Mouse (Mus musculus) erythroblast, embryonic 14.5 days (primary cell): ENCODE data around the gene Rpl38. TPM values are rescaled to one million over a fixed set of nuclear protein-coding genes. Genes with fewer than 3 reads are reported as not detected.

ENCODE experiments used
- H3K27me3 ChIP-seq: 2 replicates; pipeline ENCODE4 v1.6.1; 2012; ENCODE audit warnings: inconsistent platforms; ENCODE audit not compliant: control insufficient read depth
- H3K36me3 ChIP-seq: 2 replicates; pipeline ENCODE4 v1.6.1; 2012; ENCODE audit warnings: mild to moderate bottlenecking, inconsistent platforms; ENCODE audit not compliant: control insufficient read depth
- H3K4me1 ChIP-seq: 2 replicates; pipeline ENCODE4 v1.6.1; 2012; ENCODE audit warnings: inconsistent platforms; ENCODE audit not compliant: control insufficient read depth
- H3K4me3 ChIP-seq: replicated peaks from 2 replicates; pipeline ENCODE3; 2012; ENCODE audit warnings: moderate library complexity, mild to moderate bottlenecking, inconsistent platforms
- H3K9me3 ChIP-seq: 2 replicates; pipeline ENCODE4 v1.6.1; 2012; ENCODE audit warnings: low read length, inconsistent platforms, mixed read lengths; ENCODE audit not compliant: control insufficient read depth
- GATA1 ChIP-seq: IDR thresholded peaks from 2 replicates; pipeline ENCODE4 v1.6.1; 2012; ENCODE audit warnings: low read length, inconsistent platforms, mixed read lengths
- TAL1 ChIP-seq: IDR thresholded peaks from 3 replicates; pipeline ENCODE4 v1.6.1; 2012; ENCODE audit warnings: low read length, inconsistent platforms, mixed read lengths
- polyA plus RNA-seq: library from polyadenylated mRNA; stranded (reverse); fragments of >175 nt; gene quantifications from 2 replicates; pipeline ENCODE4 v1.2.3, GENCODE M21; 2012

Rpl38 gene
- polyA plus RNA-seq, 1 experiment: 33.9 TPM

GRCm38 (mm10) chr11:114711393-114711792 is 43.1 kb downstream of the Rpl38 start:
- H3K4me1 ChIP-seq: no peaks in the 10 kb centered on the region

DNA sequence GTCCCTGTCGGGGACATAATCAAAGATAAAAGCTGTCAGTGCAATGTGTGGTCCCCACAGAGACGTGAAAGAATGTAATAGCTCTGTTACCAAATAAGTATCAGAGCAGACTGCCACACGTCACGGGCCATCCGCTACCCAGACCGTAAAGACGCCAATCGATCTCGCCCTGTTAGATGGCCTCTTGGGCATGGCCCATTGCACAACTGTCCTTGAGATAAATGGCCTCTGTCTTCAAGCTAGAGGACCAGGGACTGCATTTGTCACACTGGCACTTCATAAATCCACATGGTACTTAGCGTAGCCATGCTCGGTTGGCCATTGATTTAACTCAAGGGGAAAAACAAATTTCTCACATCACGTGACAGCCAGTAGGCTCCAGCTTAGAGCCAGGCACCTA is 43.5 kb downstream of the Rpl38 start:
- TF ChIP-seq TAL1: no peak
- Histone ChIP-seq H3K9me3 (no peaks in the 10 kb centered on the region), H3K27me3 (no peaks in the 10 kb centered on the region)

More at GRCm38 (mm10) chr11:114711393-114711792, 43.1 kb downstream of the Rpl38 start:
- no peaks in the 10 kb centered on the region for H3K9me3 ChIP-seq
- TF ChIP-seq GATA1 (no peak), TAL1 (no peak)
- no peaks in the 10 kb centered on the region for H3K27me3 ChIP-seq
- H3K4me3 ChIP-seq: no peak overlapping the region
- H3K36me3 ChIP-seq: peaks cover 3% of the 10 kb centered on the region; the same call in 1 of the 2 replicates

GRCm38 (mm10) chr11:114714526-114714925 is 46.2 kb downstream of the Rpl38 start:
- Histone ChIP-seq H3K4me3 (no peak overlapping the region), H3K36me3 (no peaks in the 10 kb centered on the region; the same call in 1 of the 2 replicates), H3K27me3 (no peaks in the 10 kb centered on the region), H3K4me1 (no peaks in the 10 kb centered on the region), H3K9me3 (no peaks in the 10 kb centered on the region)
- TF ChIP-seq TAL1 (no peak), GATA1 (no peak)

More for the DNA sequence above, 43.5 kb downstream of the Rpl38 start:
- Histone ChIP-seq H3K36me3 (peaks cover 3% of the 10 kb centered on the region; the same call in 1 of the 2 replicates), H3K4me3 (no peak overlapping the region), H3K4me1 (no peaks in the 10 kb centered on the region)

GRCm38 (mm10) chr11:114715531-114715930 is 47.2 kb downstream of the Rpl38 start:
- Histone ChIP-seq H3K9me3 (no peaks in the 10 kb centered on the region), H3K27me3 (no peaks in the 10 kb centered on the region), H3K4me1 (no peaks in the 10 kb centered on the region), H3K36me3 (no peaks in the 10 kb centered on the region; the same call in 1 of the 2 replicates), H3K4me3 (no peak overlapping the region)
- TF ChIP-seq TAL1 (no peak), GATA1 (no peak)

DNA sequence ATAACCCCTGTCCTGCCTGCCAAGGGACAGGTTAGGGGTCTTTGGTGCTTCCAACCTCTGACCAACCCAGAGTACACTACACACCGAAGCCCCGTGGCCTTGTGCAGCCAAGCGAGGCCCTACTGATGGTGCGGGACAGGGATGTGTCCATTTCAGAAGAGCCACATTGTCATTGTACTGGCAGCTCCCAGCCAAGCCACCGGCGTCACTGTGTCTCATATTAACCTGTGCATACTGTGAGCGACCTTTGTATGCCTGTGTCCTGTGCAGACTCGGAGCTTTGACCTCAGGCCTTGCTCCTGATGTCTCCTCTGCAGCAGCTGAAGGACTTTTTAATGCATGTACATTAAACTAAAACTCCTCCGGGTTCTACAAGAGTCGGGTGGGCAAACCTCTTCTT is 52.2 kb downstream of the Rpl38 start:
- Histone ChIP-seq H3K36me3 (no peaks in the 10 kb centered on the region), H3K4me1 (no peaks in the 10 kb centered on the region), H3K27me3 (no peaks in the 10 kb centered on the region), H3K9me3 (no peaks in the 10 kb centered on the region), H3K4me3 (no peak overlapping the region)
- TF ChIP-seq TAL1 (no peak), GATA1 (no peak)

Other genes with a start within 250 kb of the Rpl38 start
- 0.02 and 0.04 TPM in 2 replicates for gene Ttyh2, start 6.9 kb downstream of the Rpl38 start, polyA plus RNA-seq
- not detected in 2 replicates for gene Dnaic2, start 58.9 kb downstream of the Rpl38 start, polyA plus RNA-seq
- gene Kif19a, start 96.9 kb downstream of the Rpl38 start, polyA plus RNA-seq: 0.04 TPM in 1 of 2 replicates, not detected in the other
- gene Btbd17, start 127.4 kb downstream of the Rpl38 start, polyA plus RNA-seq: not detected in 2 replicates
- gene Gpr142, start 130.4 kb downstream of the Rpl38 start, polyA plus RNA-seq: not detected in 2 replicates
- 0.02 and 0.06 TPM in 2 replicates for gene Gprc5c, start 182.6 kb downstream of the Rpl38 start, polyA plus RNA-seq
- gene Cd300a, start 221.5 kb downstream of the Rpl38 start, polyA plus RNA-seq: not detected in 2 replicates